Mouse (Mus musculus): Measurements from ENCODE around the gene Rnf103.
"Not testable (repeated sequence)": the region's sequence is repeated elsewhere in the genome, so short reads cannot be mapped to it uniquely, and the experiment has no call there.

Rnf103 gene

DNA sequence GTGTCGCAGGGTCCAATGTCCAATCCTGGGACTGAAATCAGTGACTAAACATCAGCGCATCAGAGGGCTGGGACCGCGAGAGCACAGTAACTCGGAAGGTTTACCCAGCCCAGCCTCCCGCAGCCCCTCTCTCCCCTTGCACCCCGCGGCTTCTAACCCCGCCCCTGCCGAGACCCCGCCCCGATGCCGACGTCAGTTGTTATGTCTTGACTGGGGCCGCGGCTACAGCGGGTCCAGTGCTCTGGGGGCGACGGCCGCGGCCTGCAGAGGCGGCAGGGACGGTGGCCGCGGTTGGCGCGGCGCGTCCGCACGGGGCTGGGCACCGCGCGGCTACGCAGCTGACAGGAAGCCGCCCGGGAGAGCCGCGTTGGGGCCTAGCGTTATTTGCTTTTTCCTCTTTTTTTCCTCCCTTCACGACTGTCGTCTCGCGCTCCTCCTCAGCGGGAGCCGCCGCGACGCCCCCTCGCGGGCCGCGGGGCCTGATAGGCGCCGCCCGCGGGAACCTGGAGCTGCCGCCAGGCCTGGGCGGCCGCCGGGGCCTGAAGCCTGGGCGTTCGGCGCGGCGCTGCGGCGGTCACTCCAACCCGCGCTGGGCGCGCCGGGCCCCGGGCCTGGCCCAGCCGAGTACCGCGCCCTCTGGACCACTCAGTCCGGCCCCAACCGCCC is at the start of gene Rnf103:
Rnf103 (plus strand) TSS at position 220 of the 666 bp plus-strand sequence.
- DNase-seq = peak; percentile 94 to 96

DNA sequence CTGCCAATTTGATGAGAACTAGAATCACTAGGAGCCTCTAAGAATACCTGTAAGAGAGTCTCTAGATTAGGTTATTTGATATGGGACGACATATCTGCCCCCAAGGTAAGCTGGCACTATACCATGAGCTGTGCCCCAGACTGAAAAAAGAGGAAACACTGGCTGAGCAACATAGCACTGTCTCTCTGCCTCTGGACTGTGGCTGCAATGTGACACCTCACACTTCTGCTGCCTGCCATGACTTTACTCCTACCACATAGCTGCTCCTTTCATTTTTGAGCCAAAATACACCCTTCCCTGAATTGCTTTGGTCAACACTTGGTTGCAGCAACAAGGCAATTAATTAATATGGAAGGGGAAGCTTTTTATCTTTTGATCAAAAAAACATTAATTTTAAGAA is 48.9 kb upstream of the Rnf103 start:
- DNase-seq = no peak

DNA sequence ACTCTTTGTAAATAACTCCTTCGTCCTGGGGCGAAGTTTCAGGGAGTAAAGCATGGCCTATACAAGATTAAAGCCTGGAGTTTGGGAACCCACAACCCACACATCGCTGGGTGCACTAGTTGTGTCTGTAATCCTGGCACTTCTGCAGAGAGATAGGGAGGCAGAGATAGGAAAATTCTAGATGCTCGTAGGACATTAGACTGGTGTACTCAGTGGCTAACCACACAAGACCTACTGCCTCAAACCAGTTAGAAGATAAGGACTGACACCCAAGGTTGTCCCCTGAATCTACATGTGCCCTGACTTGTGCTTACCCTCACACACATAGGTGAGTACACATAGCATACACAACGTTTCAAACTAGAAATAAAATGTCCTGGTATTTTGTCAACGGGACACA is 48.1 kb upstream of the Rnf103 start:
- DNase-seq = no peak

DNA sequence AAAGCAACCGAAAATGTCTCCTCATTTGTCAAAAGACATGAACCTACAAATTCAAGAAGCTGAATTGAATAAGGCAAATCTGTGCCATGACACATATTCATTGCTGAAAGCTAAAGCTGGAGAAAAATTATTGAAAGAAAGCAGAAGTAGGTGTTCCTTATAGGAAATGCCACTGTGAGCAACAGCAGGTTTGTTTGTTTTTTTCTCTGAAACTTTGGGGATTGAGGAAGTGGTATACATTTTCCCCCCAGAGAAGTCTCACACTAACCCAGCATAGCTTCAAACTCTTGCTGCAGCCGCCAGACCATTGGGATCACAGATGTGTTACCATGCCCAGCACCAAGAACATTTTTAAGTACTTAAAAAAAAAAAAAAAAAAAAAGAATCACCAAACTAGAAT is 40.9 kb upstream of the Rnf103 start:
- no peak for DNase-seq

DNA sequence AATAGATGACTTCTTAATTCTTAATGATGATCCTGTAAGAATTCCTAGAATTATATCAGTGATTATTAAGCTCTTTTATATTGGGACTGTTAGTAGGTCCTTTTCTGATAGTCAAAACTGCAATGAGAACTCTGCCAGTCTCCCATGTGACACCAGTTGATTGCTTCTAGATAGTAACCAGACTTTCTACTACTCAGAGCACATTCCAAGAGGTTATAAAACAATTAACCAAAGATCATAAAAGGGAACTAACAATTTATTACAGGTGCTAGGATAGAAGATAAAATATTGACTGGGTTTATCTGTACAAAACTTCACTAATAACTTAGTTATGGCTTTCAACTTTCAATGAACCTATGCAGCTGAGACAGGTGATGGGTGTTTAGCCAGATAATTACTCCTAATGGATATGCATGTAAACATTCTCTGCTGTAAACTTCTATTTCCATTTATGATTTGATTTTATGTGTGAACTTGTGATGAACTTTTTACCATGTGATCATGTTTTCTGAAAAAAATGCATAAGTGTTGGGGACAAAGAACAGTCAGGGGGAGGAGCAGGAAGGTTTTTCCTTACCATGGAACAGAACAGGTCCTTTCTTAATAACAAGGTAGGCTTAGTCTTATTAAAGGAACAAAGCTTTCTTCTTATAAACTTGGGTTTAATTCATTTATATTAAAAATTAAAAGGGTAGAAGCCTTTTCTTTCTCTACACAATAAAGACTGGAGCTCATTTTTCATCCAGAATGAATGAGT is 39.5 kb upstream of the Rnf103 start:
- not testable (repeated sequence) for DNase-seq

DNA sequence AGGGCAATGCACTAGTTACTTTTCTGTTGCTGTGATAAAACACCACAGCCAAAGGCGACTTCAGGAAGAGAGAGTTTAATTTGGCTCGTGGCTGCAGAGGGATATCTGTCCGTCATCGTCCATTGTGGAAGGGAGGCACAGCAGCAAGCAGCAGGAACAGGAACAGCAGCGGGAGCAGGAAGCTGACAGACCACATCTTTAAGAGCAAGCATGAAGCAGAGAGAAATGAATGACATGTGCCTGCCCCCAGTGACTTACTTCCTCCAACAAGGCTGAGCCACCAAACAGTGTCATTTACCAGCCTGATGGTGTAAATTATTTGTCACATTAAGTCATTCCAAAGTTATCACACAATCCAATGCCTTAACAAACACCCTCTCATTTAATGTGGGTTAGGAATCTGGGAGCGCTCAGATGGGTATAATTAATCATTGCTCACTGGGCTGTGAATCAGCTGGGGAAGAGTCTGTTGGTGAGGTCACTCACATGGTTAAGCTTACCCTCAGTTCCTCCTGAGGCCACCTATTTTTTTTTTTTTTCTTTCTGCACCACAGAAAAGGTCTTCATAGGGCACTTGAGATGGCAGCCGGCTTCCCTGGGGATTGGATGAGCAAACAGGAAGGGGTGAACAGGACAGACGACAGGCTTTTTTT is 35.6 kb upstream of the Rnf103 start:
- DNase-seq = no peak

DNA sequence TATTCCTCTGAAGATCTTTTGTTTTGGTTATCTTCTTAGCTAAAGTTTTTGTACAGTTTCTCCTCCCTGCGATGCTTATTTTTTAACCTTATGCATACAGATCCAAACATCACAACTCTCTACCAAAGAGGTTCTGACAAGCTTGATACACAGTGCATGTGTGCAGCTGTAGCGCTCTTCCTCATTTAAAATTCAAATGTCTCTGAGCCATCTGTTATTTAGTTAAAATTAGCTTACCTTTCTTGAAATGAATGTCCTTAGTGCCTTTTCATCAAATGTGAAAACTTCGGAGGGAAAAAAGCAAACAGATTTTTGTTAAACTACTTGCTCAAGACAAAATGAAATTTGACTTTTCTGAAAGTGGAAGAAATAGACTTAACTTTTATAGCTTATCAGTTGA is 28.5 kb upstream of the Rnf103 start:
- DNase-seq = no peak

DNA sequence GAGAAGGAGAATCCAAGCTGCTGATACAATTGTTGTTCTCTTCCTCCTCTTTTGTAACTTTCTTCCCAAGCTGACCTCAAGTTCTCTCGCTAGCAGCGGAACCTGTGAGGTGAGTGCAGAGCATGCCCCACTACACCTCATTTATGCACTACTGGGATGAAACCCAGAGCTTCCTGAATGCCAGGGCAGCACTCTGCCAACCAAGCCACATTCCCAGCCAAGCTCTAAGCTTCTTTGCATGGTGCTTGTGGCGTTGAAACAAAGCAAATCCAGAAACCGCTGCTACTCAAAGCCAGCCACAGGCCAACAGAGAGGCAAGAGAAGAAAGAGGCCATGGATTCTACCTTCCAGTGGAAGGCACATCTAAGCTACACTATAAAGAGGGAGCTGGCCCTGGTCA is 25.9 kb upstream of the Rnf103 start:
- DNase-seq = no peak

DNA sequence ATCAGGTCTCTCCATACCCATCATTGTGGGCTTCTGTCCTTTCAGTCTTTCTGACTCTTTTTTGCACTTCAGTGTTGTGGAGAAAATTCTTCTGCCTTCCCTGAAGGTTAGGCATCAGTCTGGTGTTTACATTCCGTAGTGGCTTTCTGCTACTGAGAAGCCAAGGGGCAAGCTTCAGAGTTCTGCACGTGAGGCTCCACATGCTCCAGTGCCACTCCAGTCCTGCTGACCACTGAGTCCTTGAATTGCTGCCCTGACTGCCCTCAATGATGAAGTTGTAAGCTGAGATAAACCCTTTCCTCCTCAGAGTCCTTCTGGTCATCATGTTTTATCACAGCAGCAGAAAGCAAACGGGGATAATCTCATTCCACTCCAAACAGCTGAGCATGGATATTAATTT is 24.4 kb upstream of the Rnf103 start:
- DNase-seq = no peak

DNA sequence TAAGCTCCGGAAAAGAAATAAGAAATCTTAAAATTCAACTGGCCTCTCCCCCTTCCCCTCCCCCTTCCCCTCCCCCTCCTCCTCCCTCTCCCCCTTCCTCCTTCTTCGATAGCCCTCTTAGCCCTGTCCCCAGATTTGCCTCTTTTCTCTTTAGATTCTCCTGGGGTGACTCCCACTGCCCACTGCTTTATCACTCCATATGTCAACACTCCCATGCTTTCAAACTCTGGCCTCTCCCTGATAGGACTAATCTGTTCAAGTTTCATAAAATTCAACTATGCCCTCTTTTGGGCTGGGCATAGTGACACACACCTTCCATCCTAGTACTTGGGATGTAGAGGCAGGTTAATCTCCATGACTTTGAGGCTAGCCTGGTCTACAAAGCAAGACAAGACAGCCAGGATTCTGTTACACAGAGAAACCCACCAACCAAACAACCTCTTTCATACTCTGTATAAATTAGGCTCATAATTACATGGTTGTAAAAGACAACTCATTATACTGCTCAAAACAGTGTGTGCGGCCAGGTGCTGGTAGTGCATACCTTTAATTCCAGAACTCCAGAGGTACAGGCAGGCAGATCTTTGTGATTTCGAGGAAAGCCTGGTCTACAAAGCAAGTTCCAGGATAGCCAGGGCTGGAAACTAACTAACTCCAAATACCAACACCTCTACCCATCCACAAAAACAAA is 21.7 kb upstream of the Rnf103 start:
- no peak for DNase-seq

DNA sequence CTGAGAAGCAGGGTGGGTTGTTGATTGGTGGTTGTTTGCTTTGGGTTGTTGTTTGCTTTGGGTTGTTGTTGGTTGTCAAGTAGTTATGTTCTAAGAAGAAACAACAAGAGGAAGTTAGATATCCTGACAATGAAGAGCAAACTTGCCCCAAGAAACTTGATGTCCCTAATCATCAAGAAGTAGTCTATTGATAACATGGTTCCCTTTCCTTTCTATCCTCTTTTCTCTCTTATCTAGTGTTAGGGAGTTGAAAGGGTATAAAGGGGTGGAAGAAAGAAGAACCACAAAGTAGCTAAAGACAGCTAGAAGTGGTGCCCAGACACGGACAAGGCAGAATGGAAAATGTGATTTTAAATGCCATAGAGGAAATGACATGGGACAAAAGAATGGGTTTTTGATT is 20.9 kb upstream of the Rnf103 start:
- DNase-seq = no peak

DNA sequence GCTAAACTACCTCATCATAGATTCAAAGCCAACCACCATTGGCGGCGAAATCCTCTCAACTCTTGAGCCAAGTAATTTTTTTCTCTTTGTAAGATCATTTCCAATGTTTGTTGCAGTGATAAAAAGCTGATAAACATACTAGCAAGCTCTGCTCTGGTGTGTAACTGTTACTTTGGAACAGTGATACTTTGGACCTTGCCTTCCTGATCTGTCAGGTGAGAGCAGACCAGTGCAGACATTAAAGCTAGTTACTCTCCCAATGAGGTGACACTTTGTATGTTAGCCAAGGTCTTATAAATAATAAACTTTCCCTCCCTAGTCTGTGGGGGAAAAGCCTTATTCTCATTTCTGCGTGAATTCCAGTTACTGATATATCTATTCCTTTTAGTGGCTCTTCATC is 18.1 kb upstream of the Rnf103 start:
- DNase-seq = no peak

DNA sequence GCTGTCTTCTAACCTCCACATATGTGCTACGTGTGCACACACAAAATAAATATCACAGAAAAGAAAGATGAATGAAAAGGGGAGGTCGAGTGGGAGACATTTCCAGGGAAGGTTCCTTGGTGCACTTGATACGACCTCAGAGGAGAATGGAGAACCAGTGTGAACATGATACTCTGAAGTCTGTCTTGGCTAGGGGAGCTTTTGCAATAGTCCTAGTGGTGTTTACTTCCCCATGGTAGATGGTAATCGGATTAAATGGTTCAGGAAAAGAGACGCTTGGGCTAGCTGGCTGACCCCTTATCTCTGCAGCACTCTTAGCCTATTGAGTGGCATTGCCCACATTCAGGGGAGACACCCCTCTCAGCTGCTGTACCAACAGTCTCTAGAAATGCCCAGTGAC is 16.9 kb upstream of the Rnf103 start:
- no peak for DNase-seq

DNA sequence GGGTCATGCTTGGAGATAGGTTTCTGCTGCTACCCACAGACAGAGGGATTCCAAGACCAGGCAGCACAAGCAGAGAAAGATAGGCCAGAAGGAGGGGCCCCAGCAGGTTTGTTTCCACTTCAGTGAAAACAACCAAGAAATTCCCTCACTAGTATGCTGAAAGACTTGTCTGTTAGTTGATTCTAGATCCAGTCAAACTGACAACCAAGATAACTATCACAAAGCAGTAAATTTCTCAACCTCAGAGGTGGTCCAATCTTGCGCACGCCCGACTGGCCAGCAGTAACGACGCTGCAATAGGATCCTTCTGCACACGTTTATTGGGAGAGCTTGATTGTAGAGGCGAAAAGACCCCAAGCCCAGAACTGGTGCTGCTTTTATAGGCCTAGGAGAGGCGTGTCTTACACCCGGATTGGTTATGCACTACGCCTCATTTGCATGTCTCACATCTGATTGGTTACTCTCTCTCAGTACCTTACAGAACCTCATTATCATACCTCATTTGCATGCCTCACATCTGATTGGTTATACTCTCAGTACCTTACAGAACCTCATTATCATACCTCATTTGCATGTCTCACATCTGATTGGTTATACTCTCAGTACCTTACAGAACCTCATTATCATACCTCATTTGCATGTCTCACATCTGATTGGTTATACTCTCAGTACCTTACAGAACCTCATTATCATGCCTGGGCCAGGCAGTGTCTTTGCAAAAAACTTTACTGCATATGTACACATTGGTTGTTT is 14.7 kb upstream of the Rnf103 start:
- not testable (repeated sequence) for DNase-seq

DNA sequence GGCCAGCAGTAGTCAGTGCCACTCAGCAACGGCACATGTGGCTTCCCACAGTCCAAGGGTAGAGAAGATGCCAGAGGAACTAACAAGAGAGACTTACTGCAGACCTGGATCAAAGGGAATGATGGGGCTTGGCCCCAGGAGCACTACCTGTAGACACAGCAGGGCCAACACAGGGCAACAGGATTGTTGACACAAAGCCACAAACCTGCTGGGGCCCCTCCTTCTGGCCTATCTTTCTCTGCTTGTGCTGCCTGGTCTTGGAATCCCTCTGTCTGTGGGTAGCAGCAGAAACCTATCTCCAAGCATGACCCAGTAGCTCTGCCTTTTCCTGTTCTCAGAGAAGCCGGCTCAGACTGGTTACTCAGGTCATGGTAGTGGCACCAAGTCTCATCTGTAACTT is 14.1 kb upstream of the Rnf103 start:
- not testable (repeated sequence) for DNase-seq

DNA sequence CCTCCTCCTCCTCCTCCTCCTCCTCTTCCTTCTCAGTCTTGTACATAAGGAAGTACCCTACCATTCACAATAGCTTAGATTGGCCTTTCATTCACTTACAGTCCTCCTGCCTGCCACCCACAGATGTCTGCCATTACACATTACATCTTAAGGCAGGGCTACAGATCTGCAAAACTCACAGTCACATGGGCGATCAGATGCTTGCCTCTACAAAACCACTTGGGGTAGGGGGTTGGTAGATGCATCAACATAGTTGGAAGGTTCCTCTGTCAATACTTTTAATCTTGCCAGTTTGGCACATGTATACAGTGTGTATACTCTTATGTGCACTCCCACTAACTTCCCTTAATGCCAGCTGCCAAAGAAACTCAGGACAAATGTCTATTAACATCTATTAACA is 13.6 kb upstream of the Rnf103 start:
- no peak for DNase-seq

DNA sequence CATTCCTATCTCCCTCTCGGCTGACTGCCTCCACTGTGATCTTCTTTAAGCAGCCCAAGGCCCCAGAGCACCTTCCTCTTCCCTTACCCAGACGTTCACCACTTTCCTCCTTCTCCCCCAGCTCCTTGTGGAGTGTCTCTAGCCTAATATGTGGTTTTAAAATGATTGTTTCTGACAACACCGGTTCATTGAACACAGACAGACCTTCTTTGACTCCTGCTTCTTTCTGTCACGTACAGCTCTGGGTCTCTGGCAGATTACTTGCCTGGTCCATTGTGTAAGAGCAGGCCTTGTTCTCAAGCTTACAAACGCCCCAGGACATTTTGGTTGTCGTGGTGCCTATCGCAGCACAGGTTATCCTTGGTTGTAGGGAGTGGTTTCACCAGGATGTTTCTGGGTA is 12.6 kb upstream of the Rnf103 start:
- DNase-seq = no peak

DNA sequence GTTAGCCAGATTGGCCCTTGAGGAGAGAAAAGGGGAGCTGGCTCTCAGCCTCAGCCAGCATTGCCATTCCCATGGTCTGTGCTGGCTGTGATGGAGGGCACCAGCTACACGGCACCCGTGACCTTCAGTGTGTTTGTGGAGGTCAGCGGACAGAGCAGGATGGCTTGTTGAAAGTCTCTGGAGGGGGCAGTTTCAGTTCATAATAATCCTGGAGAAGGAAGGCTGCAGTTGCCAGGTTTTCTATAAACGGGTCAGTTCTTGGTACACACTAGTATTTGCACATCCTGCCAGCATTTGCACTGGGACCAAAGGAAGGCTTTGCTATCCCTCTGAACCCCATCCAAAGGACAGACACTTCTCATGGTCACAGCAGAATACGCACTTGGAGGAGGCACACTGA is 8.4 kb upstream of the Rnf103 start:
- DNase-seq = no peak

DNA sequence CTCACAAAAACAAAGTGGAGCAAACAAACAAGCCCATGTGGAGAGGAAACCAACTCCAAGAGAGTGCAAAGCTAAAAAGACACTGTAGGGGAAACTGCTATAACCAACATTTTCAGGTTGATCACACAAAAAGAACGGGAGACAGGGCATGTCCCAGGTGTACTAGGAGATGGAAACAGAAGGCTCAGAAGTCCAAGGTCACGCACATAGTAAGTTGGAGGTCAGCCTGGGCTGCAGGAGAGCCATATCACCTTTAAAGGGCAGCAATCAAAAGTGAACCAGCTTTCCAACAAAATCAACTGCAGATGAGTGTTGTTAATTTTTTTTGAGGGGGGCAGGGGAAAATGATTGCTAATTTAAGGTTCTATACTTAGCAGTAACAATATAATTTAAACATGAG is 7.5 kb upstream of the Rnf103 start:
- DNase-seq = no peak

DNA sequence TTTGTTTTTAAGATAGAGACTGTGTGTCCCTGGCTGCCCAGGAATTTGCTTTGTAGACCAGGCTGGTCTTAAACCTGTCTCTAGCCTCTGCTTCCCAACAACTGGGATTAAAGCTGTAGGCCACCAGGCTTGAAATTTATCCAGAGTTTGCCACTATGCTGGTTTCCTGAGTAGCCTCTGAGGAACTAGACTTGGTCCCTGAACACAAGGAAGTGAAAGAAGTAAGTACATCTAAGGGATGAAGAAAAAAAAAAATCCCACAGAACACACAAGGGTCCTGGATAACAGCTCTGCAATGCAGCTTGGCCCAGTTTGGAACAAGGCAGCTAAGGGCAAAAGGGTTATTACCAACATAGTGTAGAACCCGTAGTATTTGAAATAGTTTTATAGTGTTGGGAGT is 6.8 kb upstream of the Rnf103 start:
- no peak for DNase-seq

DNA sequence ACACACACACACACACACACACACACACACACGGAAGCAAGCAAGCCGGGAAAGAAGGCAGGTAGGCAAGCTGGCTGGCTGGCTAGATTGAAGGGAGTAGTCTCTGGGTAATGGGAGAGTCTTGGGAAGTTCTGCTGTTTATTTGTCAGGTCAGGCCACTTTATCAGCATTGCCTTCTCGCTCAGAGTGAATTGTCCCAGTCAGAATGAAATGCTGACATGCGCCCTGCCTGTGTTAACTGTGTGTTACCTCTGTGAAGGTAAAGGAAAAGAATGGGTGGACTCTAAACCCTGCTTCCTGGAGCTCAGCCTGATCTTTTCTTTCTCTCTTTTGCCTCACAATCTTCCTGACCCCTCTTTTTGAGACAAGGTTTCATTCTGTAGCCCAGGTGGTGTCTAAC is 5.7 kb upstream of the Rnf103 start:
- DNase-seq = no peak

DNA sequence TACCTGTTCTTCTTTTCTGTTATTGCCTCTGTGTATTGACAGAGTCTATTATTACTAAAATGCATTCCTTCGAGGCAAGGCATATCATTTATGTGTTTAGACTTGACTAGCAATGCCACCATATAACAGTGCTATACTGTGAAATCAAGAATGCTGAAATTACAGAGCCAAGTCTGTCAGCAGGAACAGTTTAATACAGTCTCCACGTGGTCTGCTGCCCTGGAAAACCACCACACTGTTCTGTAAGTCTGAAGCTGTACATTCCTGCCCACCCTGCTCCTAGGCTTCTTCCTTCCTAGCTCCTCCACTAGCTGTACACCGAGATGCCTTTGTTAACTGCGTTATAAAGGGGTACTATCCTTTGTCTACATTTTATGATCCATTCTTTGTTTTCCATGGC is 1.6 kb upstream of the Rnf103 start:
- no peak for DNase-seq
